Mouse (Mus musculus) bone marrow, adult 2 months (tissue): ENCODE results near the gene Msrb2.

ENCODE experiments used
- CTCF ChIP-seq: fragments of 200-500 bp; IDR thresholded peaks from 2 replicates; pipeline ENCODE4 v1.5.1; 2011; ENCODE audit warnings: low read length, control low read depth; ENCODE audit not compliant: control insufficient read depth, insufficient read depth
- POLR2A ChIP-seq: fragments of 200-500 bp; IDR thresholded peaks from 2 replicates; pipeline ENCODE4 v1.6.1; 2011; ENCODE audit warnings: low read depth, mild to moderate bottlenecking, control low read depth, low read length, borderline replicate concordance; ENCODE audit not compliant: control insufficient read depth

DNA sequence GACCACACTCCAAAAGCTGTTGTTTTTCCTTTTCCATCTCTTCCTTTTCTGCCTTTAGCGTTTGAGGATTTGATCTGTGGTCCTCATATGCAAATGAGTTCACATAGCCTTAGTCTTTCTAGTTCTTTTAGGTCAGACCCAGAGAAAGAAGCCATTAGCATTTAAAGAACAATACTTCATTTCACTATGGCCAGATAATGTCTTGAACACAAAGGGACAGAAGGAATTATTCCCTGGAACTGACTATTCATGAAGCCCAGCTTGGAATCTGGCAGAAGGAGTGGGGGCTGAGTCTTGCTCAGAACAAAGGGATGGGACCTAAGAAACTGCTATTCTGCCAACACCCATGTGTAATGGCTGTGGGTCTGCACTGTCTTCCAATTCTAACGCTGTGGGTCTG is 21.6 kb downstream of the Msrb2 start:
- no peak for TF ChIP-seq CTCF
- no peak for TF ChIP-seq POLR2A
